Mouse (Mus musculus) midbrain, postnatal 0 days (tissue): Measurements from ENCODE around the gene Tmem132a. TPM values are rescaled to one million over a fixed set of nuclear protein-coding genes. Genes with fewer than 3 reads are reported as not detected.

Experiments used
- ATAC-seq: fragments of 200-750 bp; cut with Nextera tagmentation; 2 replicates; pipeline ENCODE4 v1.8.0; 2017; ENCODE audit warnings: moderate number of reproducible peaks, mild to moderate bottlenecking, moderate TSS enrichment, moderate library complexity; ENCODE audit not compliant: low FRiP score
- DNase-seq: peaks from one replicate; pipeline ENCODE4 v3.0.0-alpha.2; 2015; ENCODE audit warnings: low spot score
- H3K27ac ChIP-seq: fragments of 300-500 bp; sonication (generic); 2 replicates; pipeline ENCODE4 v1.5.1; 2014; ENCODE audit warnings: low read depth, mild to moderate bottlenecking, low read length, mixed read lengths
- H3K27me3 ChIP-seq: fragments of 300-500 bp; sonication (generic); 2 replicates; pipeline ENCODE4 v1.6.1; 2014; ENCODE audit warnings: low read length, control low read depth, mixed read lengths; ENCODE audit not compliant: insufficient read depth
- H3K36me3 ChIP-seq: fragments of 300-500 bp; sonication (generic); 2 replicates; pipeline ENCODE4 v1.6.1; 2014; ENCODE audit warnings: low read length, control low read depth, mixed read lengths; ENCODE audit not compliant: insufficient read depth
- H3K4me1 ChIP-seq: fragments of 300-500 bp; sonication (generic); 2 replicates; pipeline ENCODE4 v1.6.1; 2014; ENCODE audit warnings: mild to moderate bottlenecking, control low read depth, antibody characterized with exemption, low read length, mixed read lengths; ENCODE audit not compliant: insufficient read depth
- H3K4me2 ChIP-seq: fragments of 300-500 bp; sonication (generic); 2 replicates; pipeline ENCODE4 v1.6.1; 2014; ENCODE audit warnings: low read depth, mild to moderate bottlenecking, low read length, mixed read lengths; ENCODE audit not compliant: poor library complexity, severe bottlenecking
- H3K4me3 ChIP-seq: fragments of 300-500 bp; sonication (generic); 2 replicates; pipeline ENCODE4 v1.5.1; 2014; ENCODE audit warnings: low read depth, mild to moderate bottlenecking, low read length, moderate library complexity
- H3K9ac ChIP-seq: fragments of 300-500 bp; sonication (generic); replicated peaks from 2 replicates; pipeline ENCODE4 v1.6.1; 2014; ENCODE audit warnings: mild to moderate bottlenecking, low read length, moderate library complexity, mixed read lengths; ENCODE audit not compliant: poor library complexity, severe bottlenecking
- H3K9me3 ChIP-seq: fragments of 300-500 bp; sonication (generic); 2 replicates; pipeline ENCODE4 v1.6.1; 2016; ENCODE audit warnings: low read length, control low read depth
- CTCF ChIP-seq: IDR thresholded peaks from 2 replicates; pipeline ENCODE4 v1.5.1; 2016; ENCODE audit warnings: antibody characterized with exemption, mild to moderate bottlenecking
- WGBS: fragments of 180-500 bp; shearing (Covaris S2); extraction: QIAGEN DNeasy Blood & Tissue Kit; methylation state at CpG from one replicate; pipeline ENCODE4 v1.1.7; 2014; 5-methylcytosine and 5-hydroxymethylcytosine counted together
- polyA plus RNA-seq: library from polyadenylated mRNA; unstranded; fragments of >200 nt; fragmentation: Nextera tagmentation; extraction: Ambion mirVana; gene quantifications from 2 replicates; pipeline ENCODE4 v1.2.1, GENCODE M21; 2015
- total RNA-seq: library from RNA; depleted of rRNA; stranded (reverse); fragments of >200 nt; gene quantifications from 2 replicates; pipeline ENCODE4 v1.2.3, GENCODE M21; 2014

The Tmem132a gene
- total and polyA plus RNA-seq, 2 experiments from 2014 or later = 207 to 429 TPM

DNA sequence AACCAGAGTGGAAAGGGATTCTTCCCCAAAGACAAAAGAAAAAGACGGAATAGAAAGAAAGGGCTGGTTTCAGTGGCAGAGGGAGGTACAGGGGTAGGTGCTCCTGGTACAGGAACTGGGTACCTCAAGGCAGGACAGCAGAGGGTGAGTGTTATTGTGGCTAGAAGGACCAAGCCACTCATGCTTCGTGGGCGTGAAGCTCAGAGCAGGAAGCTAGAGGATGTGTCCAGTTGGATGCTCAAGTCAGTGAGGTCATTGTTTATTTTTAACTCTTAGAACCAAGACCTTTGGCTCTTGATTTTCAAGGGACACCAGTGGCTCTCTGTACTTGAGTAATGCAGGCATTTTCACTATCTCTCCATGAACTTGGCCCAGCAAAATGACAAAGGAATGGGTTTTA lies 37.7 kb downstream of the Tmem132a start:
- TF ChIP-seq CTCF = no peak

DNA sequence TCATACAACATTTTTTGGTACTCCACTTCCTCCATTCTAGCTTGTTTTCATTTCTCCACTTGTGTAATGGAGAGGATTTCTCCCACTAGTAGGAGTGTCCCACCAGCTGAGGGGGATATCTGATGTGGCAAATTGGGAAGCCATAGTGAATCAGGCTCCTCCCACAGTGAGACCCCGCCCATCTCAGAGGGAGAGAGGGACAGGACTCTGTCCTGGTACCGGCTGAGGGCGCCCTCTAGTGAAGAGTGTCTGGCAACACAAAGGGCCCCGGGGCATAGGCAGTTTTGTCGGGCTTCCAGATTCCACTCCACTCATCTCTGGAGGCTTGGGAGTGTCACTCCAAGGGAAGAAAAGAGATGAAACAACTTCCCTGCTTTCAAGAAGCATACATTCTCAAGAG lies 38.3 kb downstream of the Tmem132a start:
- H3K36me3 ChIP-seq = no peaks in the 10 kb centered on the region
- peak; percentile 60 for TF ChIP-seq CTCF
- 13% methylated on average over 5 of the region's 5 CpGs for WGBS
- no peak overlapping the region for H3K9ac ChIP-seq
- ATAC-seq (0 out of 2 replicates have a peak, but pooled peaks have one; percentile 44), DNase-seq (peak; percentile 64)
- H3K9me3 ChIP-seq = no peaks in the 10 kb centered on the region
- H3K4me2 ChIP-seq = no peak overlapping the region
- H3K27ac ChIP-seq = no peak overlapping the region
- no peaks in the 10 kb centered on the region for H3K27me3 ChIP-seq
- no peaks in the 10 kb centered on the region for H3K4me1 ChIP-seq
- no peak overlapping the region for H3K4me3 ChIP-seq

More for the DNA sequence above, 37.7 kb downstream of the Tmem132a start:
- Histone ChIP-seq H3K27ac (no peak overlapping the region), H3K36me3 (no peaks in the 10 kb centered on the region), H3K4me2 (no peak overlapping the region), H3K27me3 (no peaks in the 10 kb centered on the region), H3K9ac (no peak overlapping the region), H3K4me3 (no peak overlapping the region), H3K9me3 (no peaks in the 10 kb centered on the region), H3K4me1 (no peaks in the 10 kb centered on the region)
- ATAC-seq (no peak), DNase-seq (no peak)
- 81% methylated on average over 3 of the region's 3 CpGs for WGBS

DNA sequence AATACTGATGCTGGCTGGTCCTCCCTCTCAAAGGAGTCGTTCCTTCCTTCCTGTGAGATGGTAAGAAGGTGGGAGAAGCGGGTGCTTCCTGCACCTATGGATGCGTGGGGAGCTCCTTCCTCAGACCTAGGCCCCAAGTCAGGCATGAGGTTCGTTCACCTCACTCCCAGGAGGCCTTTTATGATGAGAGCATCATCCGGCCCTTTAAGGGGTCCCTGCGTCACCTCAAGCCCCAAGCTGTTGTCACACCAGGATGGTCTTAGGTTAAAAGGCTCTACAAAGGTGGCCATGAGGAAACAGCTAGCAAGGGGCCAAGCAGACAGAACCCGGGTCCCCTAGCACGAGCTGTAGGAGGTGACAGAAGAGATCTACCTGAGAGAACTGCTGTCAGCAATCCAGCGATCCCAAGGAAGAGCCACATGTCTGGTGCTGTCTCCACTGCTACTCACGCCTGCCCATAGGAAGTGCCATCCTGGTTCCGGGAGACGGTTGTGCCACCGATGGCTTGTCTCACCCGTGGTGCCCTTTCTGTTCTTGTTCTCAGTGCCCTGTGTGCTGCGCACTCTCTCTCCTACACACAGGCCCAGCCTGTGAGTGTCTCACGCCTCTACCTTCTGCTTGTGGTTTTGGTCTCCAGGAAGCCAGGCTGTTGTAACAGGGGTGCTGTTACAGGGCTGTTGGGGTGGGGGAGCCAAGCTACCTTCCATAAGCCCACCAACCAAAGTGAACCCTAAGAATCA lies 40.1 kb downstream of the Tmem132a start, which contains the start of gene Cd6:
Gene Cd6 (minus strand): TSS at position 623 of the 740 bp plus-strand sequence.
- Histone ChIP-seq H3K9me3 (no peaks in the 10 kb centered on the region), H3K9ac (no peak within 1 kb of the TSS), H3K4me3 (no peak within 1 kb of the TSS), H3K27ac (no peak within 1 kb of the TSS), H3K4me1 (no peaks in the 10 kb centered on the region), H3K27me3 (no peaks in the 10 kb centered on the region), H3K4me2 (no peak within 1 kb of the TSS), H3K36me3 (no peaks in the 10 kb centered on the region)
- no peak for DNase-seq
- ATAC-seq = no peak
- no peak for TF ChIP-seq CTCF
- 90% methylated on average over 16 of the region's 16 CpGs for WGBS

DNA sequence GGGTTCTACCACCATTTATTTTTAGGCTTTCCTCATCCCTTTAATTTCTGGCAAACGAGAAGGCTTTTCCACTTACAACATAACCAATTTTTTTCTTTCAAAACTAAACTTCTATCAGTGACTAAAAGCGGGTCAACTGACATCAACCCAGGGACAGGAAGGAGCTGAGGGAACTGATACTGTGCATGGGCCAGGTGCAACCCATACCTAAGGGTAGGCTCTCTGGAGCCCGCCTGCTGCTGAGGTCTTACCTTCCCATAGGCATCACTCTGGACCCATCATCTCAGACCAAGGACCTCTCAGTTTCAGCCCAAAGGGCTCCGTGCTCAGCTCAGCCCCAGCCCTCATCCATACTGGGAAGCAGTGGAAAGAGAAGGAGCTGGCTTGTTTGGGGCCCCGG lies 41.4 kb downstream of the Tmem132a start:
- Histone ChIP-seq H3K4me1 (no peaks in the 10 kb centered on the region), H3K36me3 (no peaks in the 10 kb centered on the region), H3K4me3 (no peak overlapping the region), H3K9me3 (no peaks in the 10 kb centered on the region), H3K27ac (no peak overlapping the region), H3K27me3 (no peaks in the 10 kb centered on the region), H3K4me2 (no peak overlapping the region), H3K9ac (no peak overlapping the region)
- WGBS = 94% methylated on average over 5 of the region's 5 CpGs
- no peak for DNase-seq
- no peak for ATAC-seq
- no peak for TF ChIP-seq CTCF

DNA sequence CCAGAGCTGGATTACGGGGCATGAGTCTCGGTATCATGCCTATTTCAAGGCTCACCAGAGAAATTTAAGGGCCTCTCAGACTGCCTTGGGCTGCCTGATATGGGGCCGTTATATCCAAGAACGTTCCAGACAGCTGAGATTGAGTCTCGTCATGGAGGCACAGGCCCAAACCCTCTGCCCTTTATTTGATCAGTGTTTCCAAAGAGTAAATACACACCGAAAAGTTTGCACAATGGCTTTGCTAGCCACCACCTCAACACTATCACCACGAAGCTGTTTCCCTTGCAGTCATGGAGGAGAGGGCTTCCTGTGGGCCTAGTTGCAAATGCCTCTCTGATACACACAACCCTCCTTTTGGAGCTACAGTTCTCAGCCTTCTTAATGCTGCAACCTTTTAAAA lies 45.7 kb downstream of the Tmem132a start:
- Histone ChIP-seq H3K4me3 (no peak overlapping the region), H3K4me2 (no peak overlapping the region), H3K9ac (no peak overlapping the region), H3K27ac (no peak overlapping the region), H3K4me1 (no peaks in the 10 kb centered on the region), H3K36me3 (no peaks in the 10 kb centered on the region), H3K27me3 (no peaks in the 10 kb centered on the region), H3K9me3 (no peaks in the 10 kb centered on the region)
- WGBS = 92% methylated on average over 7 of the region's 7 CpGs
- no peak for ATAC-seq
- no peak for TF ChIP-seq CTCF
- no peak for DNase-seq

DNA sequence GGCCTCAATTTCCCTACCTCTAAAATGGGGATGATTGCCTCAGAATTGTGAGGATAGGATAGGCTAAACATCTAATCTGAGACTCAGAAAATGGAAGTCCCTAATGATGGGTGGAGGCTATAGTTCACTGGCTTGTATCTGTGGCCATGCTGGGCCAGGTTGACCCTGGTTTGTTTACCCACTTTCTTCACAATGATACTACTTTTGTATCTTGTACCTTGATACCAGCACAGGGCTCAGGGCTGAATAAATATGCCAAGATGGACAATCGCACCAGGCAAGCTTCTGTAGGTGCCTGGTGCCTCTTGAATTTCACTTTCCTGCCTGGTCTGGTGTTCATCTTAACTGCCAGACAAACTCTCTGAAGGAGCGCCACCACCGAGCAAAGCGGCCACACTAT lies 47.2 kb downstream of the Tmem132a start:
- ATAC-seq = no peak
- Histone ChIP-seq H3K4me2 (no peak overlapping the region), H3K27me3 (no peaks in the 10 kb centered on the region), H3K4me1 (no peaks in the 10 kb centered on the region), H3K27ac (no peak overlapping the region), H3K4me3 (no peak overlapping the region), H3K36me3 (no peaks in the 10 kb centered on the region), H3K9ac (no peak overlapping the region), H3K9me3 (no peaks in the 10 kb centered on the region)
- TF ChIP-seq CTCF = no peak
- no peak for DNase-seq
- WGBS = 91% methylated on average over 4 of the region's 4 CpGs
